Mouse (Mus musculus) CH12.LX (cell line): ENCODE measurements around the gene Fkbp15. TPM values are rescaled to one million over a fixed set of nuclear protein-coding genes. Genes with fewer than 3 reads are reported as not detected.

Source experiments
- DNase-seq: peaks from one replicate; pipeline ENCODE4 v3.0.0-alpha.2; 2013; ENCODE audit errors: extremely low read depth
- H3K27ac ChIP-seq: 2 replicates; pipeline ENCODE4 v1.5.1; 2012; ENCODE audit warnings: low read depth, mild to moderate bottlenecking, control low read depth, moderate library complexity; ENCODE audit not compliant: insufficient read depth
- H3K27me3 ChIP-seq: replicated peaks from 2 replicates; pipeline ENCODE3; 2012; ENCODE audit warnings: inconsistent platforms
- H3K36me3 ChIP-seq, 2 experiments: replicated peaks in 1 of 2; 2 replicates each; pipeline versions ENCODE3 to v1.6.1; 2012; ENCODE audit warnings: inconsistent platforms in 1 of 2, low read length in 1 of 2, mild to moderate bottlenecking in 1 of 2, mixed read lengths in 1 of 2, moderate library complexity in 1 of 2; ENCODE audit not compliant: control insufficient read depth in 1 of 2, insufficient read depth in 1 of 2
- H3K4me1 ChIP-seq, 2 experiments: 2 replicates each; pipeline ENCODE4 v1.6.1; 2012; ENCODE audit warnings: inconsistent platforms in 1 of 2, moderate library complexity in 1 of 2; ENCODE audit not compliant: insufficient read depth in 2 of 2, control insufficient read depth in 1 of 2
- H3K4me2 ChIP-seq: 2 replicates; pipeline ENCODE4 v1.6.1; 2012; ENCODE audit warnings: low read depth, mild to moderate bottlenecking, control low read depth; ENCODE audit not compliant: poor library complexity, insufficient read depth, severe bottlenecking
- H3K4me3 ChIP-seq, 3 experiments: fragments of 150-350 bp in 1 of 3; sonication (generic) in 1 of 3; replicated peaks in 1 of 3; 2 replicates each; pipeline versions ENCODE3 to v1.5.1; 2011 to 2012; ENCODE audit warnings: low read depth in 2 of 3, low read length in 2 of 3, mild to moderate bottlenecking in 2 of 3, moderate library complexity in 2 of 3, control low read depth in 1 of 3, improper control_type of control experiment in 1 of 3, inconsistent platforms in 1 of 3, mixed read lengths in 1 of 3; ENCODE audit not compliant: poor library complexity in 1 of 3
- H3K79me2 ChIP-seq: replicated peaks from 2 replicates; pipeline ENCODE4 v1.6.1; 2012; ENCODE audit warnings: mild to moderate bottlenecking, moderate library complexity; ENCODE audit not compliant: control insufficient read depth, poor library complexity, insufficient read depth, severe bottlenecking; ENCODE audit errors: extremely low read depth
- H3K9ac ChIP-seq: 2 replicates; pipeline ENCODE4 v1.6.1; 2012; ENCODE audit warnings: low read depth, mild to moderate bottlenecking, control low read depth, moderate library complexity; ENCODE audit not compliant: insufficient read depth
- H3K9me3 ChIP-seq: replicated peaks from 2 replicates; pipeline ENCODE3; 2012; ENCODE audit warnings: low read length, inconsistent platforms, mixed read lengths
- CHD1 ChIP-seq: IDR thresholded peaks from 2 replicates; pipeline ENCODE4 v1.6.1; 2012; ENCODE audit warnings: low read depth, low read length, improper control_type of control experiment, inconsistent platforms
- CHD2 ChIP-seq: IDR thresholded peaks from 2 replicates; pipeline ENCODE4 v1.6.1; 2011; ENCODE audit warnings: low read length, improper control_type of control experiment
- E2F4 ChIP-seq: IDR thresholded peaks from 2 replicates; pipeline ENCODE4 v1.6.1; 2011; ENCODE audit warnings: low read depth, low read length, improper control_type of control experiment; ENCODE audit not compliant: insufficient replicate concordance
- ELF1 ChIP-seq: IDR thresholded peaks from 2 replicates; pipeline ENCODE4 v1.6.1; 2014; ENCODE audit warnings: low read depth, mild to moderate bottlenecking, inconsistent platforms, low read length, improper control_type of control experiment
- EP300 ChIP-seq: IDR thresholded peaks from 2 replicates; pipeline ENCODE4 v1.6.1; 2011; ENCODE audit warnings: low read length, improper control_type of control experiment
- ETS1 ChIP-seq: conservative IDR thresholded peaks from 2 replicates; pipeline ENCODE4 v1.6.1; 2012; ENCODE audit warnings: low read depth, mild to moderate bottlenecking, inconsistent platforms, low read length, improper control_type of control experiment, moderate library complexity
- IRF4 ChIP-seq: IDR thresholded peaks from 2 replicates; pipeline ENCODE4 v1.6.1; 2014; ENCODE audit warnings: low read depth, mild to moderate bottlenecking, inconsistent platforms, low read length, improper control_type of control experiment
- JUN ChIP-seq: IDR thresholded peaks from 2 replicates; pipeline ENCODE4 v1.6.1; 2011; ENCODE audit warnings: low read depth, mild to moderate bottlenecking, low read length, improper control_type of control experiment, moderate library complexity; ENCODE audit not compliant: insufficient read depth
- MAFK ChIP-seq: IDR thresholded peaks from 2 replicates; pipeline ENCODE4 v1.6.1; 2011; ENCODE audit warnings: low read length, improper control_type of control experiment; ENCODE audit not compliant: insufficient replicate concordance
- MAX ChIP-seq: IDR thresholded peaks from 2 replicates; pipeline ENCODE4 v1.6.1; 2011; ENCODE audit warnings: low read length, improper control_type of control experiment
- MEF2A ChIP-seq: IDR thresholded peaks from 2 replicates; pipeline ENCODE4 v1.6.1; 2014; ENCODE audit warnings: low read depth, mild to moderate bottlenecking, inconsistent platforms, low read length, improper control_type of control experiment, borderline replicate concordance
- MXI1 ChIP-seq: IDR thresholded peaks from 2 replicates; pipeline ENCODE4 v1.6.1; 2011; ENCODE audit warnings: mild to moderate bottlenecking, low read depth, low read length, improper control_type of control experiment
- MYC ChIP-seq: IDR thresholded peaks from 2 replicates; pipeline ENCODE4 v1.6.1; 2011; ENCODE audit warnings: low read depth, mild to moderate bottlenecking, improper control_type of control experiment, low read length
- PAX5 ChIP-seq: IDR thresholded peaks from 2 replicates; pipeline ENCODE4 v1.6.1; 2012; ENCODE audit warnings: low read length, inconsistent platforms, mixed read lengths
- POLR2A ChIP-seq: IDR thresholded peaks from 2 replicates; pipeline ENCODE4 v1.6.1; 2011; ENCODE audit warnings: low read depth, mild to moderate bottlenecking, improper control_type of control experiment, low read length
- RAD21 ChIP-seq: IDR thresholded peaks from 2 replicates; pipeline ENCODE4 v1.6.1; 2011; ENCODE audit warnings: low read depth, mild to moderate bottlenecking, low read length, improper control_type of control experiment, moderate library complexity
- RCOR1 ChIP-seq: conservative IDR thresholded peaks from 2 replicates; pipeline ENCODE4 v1.6.1; 2012; ENCODE audit warnings: low read depth, mild to moderate bottlenecking, inconsistent platforms, low read length, improper control_type of control experiment
- SIN3A ChIP-seq: IDR thresholded peaks from 2 replicates; pipeline ENCODE4 v1.6.1; 2012; ENCODE audit warnings: low read length, improper control_type of control experiment, inconsistent platforms
- SMC3 ChIP-seq: IDR thresholded peaks from 2 replicates; pipeline ENCODE4 v1.6.1; 2011; ENCODE audit warnings: low read depth, low read length, improper control_type of control experiment
- TCF12 ChIP-seq: IDR thresholded peaks from 2 replicates; pipeline ENCODE4 v1.6.1; 2014; ENCODE audit warnings: low read depth, mild to moderate bottlenecking, inconsistent platforms, low read length, improper control_type of control experiment
- USF1 ChIP-seq: IDR thresholded peaks from 2 replicates; pipeline ENCODE4 v1.6.1; 2014; ENCODE audit warnings: low read depth, mild to moderate bottlenecking, inconsistent platforms, low read length, improper control_type of control experiment
- ZC3H11A ChIP-seq: IDR thresholded peaks from 2 replicates; pipeline ENCODE4 v1.6.1; 2012; ENCODE audit warnings: low read depth, mild to moderate bottlenecking, inconsistent platforms, low read length, improper control_type of control experiment
- ZMIZ1 ChIP-seq: IDR thresholded peaks from 2 replicates; pipeline ENCODE4 v1.6.1; 2012; ENCODE audit warnings: low read depth, mild to moderate bottlenecking, inconsistent platforms, low read length, improper control_type of control experiment
- dilution Hi-C: fragments of 300-500 bp; cut with MboI; formaldehyde crosslinking; loops from 2 replicates; pipeline ENCODE4 v1.14.3; 2020; ENCODE audit warnings: low sequenced_read_pairs; ENCODE audit not compliant: extremely low pct_unique_long_range_greater_than_20kb, extremely low pct_ligation_motif_present
- in situ Hi-C: fragments of 300-500 bp; cut with MboI; formaldehyde crosslinking; loops from 3 replicates; pipeline ENCODE4 v1.14.3; 2019; ENCODE audit warnings: low sequenced_read_pairs, low pct_ligation_motif_present, low pct_unique_long_range_greater_than_20kb, mixed read lengths
- polyA plus RNA-seq: library from polyadenylated mRNA; unstranded; fragments of >175 nt; gene quantifications from 2 replicates; pipeline ENCODE4 v1.2.1, GENCODE M21; 2012; ENCODE audit warnings: low read depth; ENCODE audit not compliant: insufficient read length
- total RNA-seq, 2 experiments: library from RNA; depleted of rRNA; stranded (reverse); fragments of 300-350 nt in 1 of 2; fragments of >200 nt in 1 of 2; gene quantifications; 2 replicates each; pipeline ENCODE4 v1.2.3; 2012 to 2014

Fkbp15 gene
- total and polyA plus RNA-seq, 3 experiments = 24.0 to 35.1 (median 30.4) TPM

- Histone ChIP-seq H3K9ac (no peak overlapping the region), H3K79me2 (no peaks in the 10 kb centered on the region), H3K27ac (no peak overlapping the region), H3K9me3 (no peaks in the 10 kb centered on the region), H3K4me3 (no peak overlapping the region), H3K36me3 (peaks cover 50 to 85% of the 10 kb centered on the region in 2 experiments), H3K27me3 (no peaks in the 10 kb centered on the region), H3K4me1 (peaks cover 12 to 50% of the 10 kb centered on the region in 2 experiments), H3K4me2 (no peak overlapping the region)
- dilution Hi-C loops = no loop called here
- no peak for DNase-seq
- TF ChIP-seq RAD21 (no peak), MXI1 (no peak), CHD2 (no peak), POLR2A (no peak), ETS1 (no peak), EP300 (no peak), MAX (no peak), MYC (no peak), USF1 (no peak), MEF2A (no peak), MAFK (no peak), JUN (no peak)
- in situ Hi-C loops = no loop called here
These were observed 65.6 kb downstream of the Fkbp15 start for GRCm38 (mm10) chr4:62294741-62295140.

- Histone ChIP-seq H3K4me3 (no peak overlapping the region), H3K27me3 (no peaks in the 10 kb centered on the region), H3K79me2 (no peaks in the 10 kb centered on the region), H3K9me3 (no peaks in the 10 kb centered on the region), H3K4me1 (peaks cover 12 to 52% of the 10 kb centered on the region in 2 experiments), H3K27ac (no peak overlapping the region), H3K36me3 (peaks cover 37 to 83% of the 10 kb centered on the region in 2 experiments), H3K9ac (no peak overlapping the region), H3K4me2 (no peak overlapping the region)
- TF ChIP-seq SMC3 (no peak), RCOR1 (no peak), TCF12 (no peak), ZC3H11A (no peak), SIN3A (no peak), CHD1 (no peak), MEF2A (no peak), ELF1 (no peak), MYC (no peak), USF1 (no peak), E2F4 (no peak), IRF4 (no peak), MXI1 (no peak), RAD21 (no peak), MAFK (no peak), PAX5 (no peak), ZMIZ1 (no peak)
- DNase-seq = no peak
- dilution Hi-C loops = no loop called here
- in situ Hi-C loops = no loop called here
These were observed 67.0 kb downstream of the Fkbp15 start for GRCm38 (mm10) chr4:62293219-62293861.
